Mouse (Mus musculus): ENCODE measurements around the gene Smim13. TPM values are rescaled to one million over a fixed set of nuclear protein-coding genes. Genes with fewer than 3 reads are reported as not detected.
"Not testable (repeated sequence)": the region's sequence is repeated elsewhere in the genome, so short reads cannot be mapped to it uniquely, and the experiment has no call there.

The Smim13 gene
- polyA plus RNA-seq, 1 experiment from 2014 or later, result 15.3 TPM

DNA sequence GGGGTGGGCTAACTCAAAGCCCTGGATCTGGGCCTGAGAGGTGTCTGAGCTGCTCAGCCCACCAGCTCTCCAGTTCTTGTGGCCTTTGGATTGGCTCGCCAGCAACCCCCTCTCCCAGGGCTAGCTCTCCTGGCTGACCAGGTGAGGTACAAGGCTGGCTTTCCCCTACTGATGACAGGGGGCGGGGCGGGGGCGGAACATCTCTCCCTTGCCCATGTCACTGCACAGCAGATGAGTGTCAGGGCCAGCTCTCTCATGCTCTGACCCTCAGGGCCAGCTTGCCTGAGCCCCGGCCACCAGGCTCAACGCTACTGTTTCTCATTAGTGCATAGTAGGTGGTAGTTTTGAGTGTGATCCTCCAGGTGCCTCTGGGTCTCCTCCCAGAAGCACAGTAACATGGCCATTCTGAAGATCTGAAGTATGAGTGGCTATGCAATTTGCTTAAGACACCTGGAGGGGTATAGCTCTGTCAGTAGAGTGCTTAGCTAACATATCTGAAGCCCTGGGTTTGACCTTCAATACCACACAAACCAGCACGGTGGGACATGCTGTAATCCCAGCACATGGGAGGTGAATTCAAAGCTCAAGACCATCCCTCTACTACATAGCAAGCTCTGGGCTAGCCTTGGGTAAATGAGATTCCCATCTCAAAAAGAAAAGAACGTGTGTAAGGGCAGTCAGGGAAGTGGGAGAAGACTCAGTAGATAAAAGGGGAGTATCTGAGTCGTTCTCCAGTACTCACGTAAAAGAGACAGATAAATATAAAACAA is 11.4 kb upstream of the Smim13 start:
- Histone ChIP-seq H3K9me3 (no peaks in the 10 kb centered on the region), H3K9ac (replicated peaks) (no peak overlapping the region), H3K27ac (no peak overlapping the region), H3K36me3 (no peaks in the 10 kb centered on the region), H3K27me3 (no peaks in the 10 kb centered on the region), H3K4me3 (replicated peaks) (no peak overlapping the region), H3K4me1 (replicated peaks) (no peaks in the 10 kb centered on the region), H3K4me2 (no peak overlapping the region)
- no peak for ATAC-seq (ENCODE audit: insufficient number of reproducible peaks, insufficient read depth, low FRiP score, low TSS enrichment, low read depth)
- 70% methylated on average over 10 of the region's 10 CpGs for WGBS

- WGBS, result 17% methylated on average over 5 of the region's 5 CpGs
- Histone ChIP-seq H3K27ac (no peak overlapping the region), H3K27me3 (no peaks in the 10 kb centered on the region), H3K36me3 (no peaks in the 10 kb centered on the region), H3K9me3 (no peaks in the 10 kb centered on the region), H3K4me3 (replicated peaks) (no peak overlapping the region), H3K9ac (replicated peaks) (no peak overlapping the region), H3K4me1 (replicated peaks) (no peaks in the 10 kb centered on the region), H3K4me2 (no peak overlapping the region)
- ATAC-seq (ENCODE audit: insufficient number of reproducible peaks, insufficient read depth, low FRiP score, low TSS enrichment, low read depth), result no peak
These were observed 10.9 kb upstream of the Smim13 start for GRCm38 (mm10) chr13:41238805-41239130.

GRCm38 (mm10) chr13:41241557-41241956 is 8.1 kb upstream of the Smim13 start:
- no peak overlapping the region for H3K4me2 ChIP-seq
- WGBS, result 65% methylated on average over 2 of the region's 2 CpGs
- no peaks in the 10 kb centered on the region for H3K36me3 ChIP-seq
- H3K4me1 ChIP-seq (replicated peaks), result no peaks in the 10 kb centered on the region
- no peak overlapping the region for H3K9ac ChIP-seq (replicated peaks)
- no peak overlapping the region for H3K4me3 ChIP-seq (replicated peaks)
- no peak overlapping the region for H3K27ac ChIP-seq
- no peaks in the 10 kb centered on the region for H3K9me3 ChIP-seq
- ATAC-seq (ENCODE audit: insufficient number of reproducible peaks, insufficient read depth, low FRiP score, low TSS enrichment, low read depth), result no peak
- H3K27me3 ChIP-seq, result no peaks in the 10 kb centered on the region

DNA sequence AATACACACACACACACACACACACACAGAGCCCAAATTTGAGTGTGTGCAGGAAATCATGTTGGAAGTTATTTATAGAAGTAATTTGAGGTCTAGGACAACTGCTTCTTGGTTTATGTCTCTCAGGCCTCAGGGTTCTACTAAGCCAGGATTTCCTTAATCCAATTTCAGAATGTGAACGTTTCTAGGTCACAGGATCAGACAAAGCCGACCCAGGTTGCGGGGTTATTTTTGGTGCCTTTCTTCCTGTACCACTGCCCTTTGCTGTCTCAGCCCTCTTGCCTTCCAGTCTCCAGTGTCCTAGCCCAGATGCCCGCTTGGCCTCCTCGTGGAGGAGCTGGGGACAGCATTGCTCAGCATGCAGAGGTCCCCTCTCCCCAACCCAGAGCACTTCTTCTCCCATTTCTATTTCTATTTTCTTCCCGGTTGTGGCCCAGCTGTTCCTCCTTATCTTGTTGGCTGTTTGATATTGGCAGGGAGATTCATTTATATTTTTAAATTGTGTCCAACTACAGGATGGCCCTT is 5.3 kb upstream of the Smim13 start:
- no peaks in the 10 kb centered on the region for H3K36me3 ChIP-seq
- no peaks in the 10 kb centered on the region for H3K9me3 ChIP-seq
- WGBS, result 61% methylated on average over 6 of the region's 6 CpGs
- no peak overlapping the region for H3K4me3 ChIP-seq (replicated peaks)
- H3K27ac ChIP-seq, result no peak overlapping the region
- ATAC-seq (ENCODE audit: insufficient number of reproducible peaks, insufficient read depth, low FRiP score, low TSS enrichment, low read depth), result no peak
- H3K27me3 ChIP-seq, result no peaks in the 10 kb centered on the region
- no peaks in the 10 kb centered on the region for H3K4me1 ChIP-seq (replicated peaks)
- H3K9ac ChIP-seq (replicated peaks), result no peak overlapping the region
- no peak overlapping the region for H3K4me2 ChIP-seq

- WGBS, result 42% methylated on average over 12 of the region's 12 CpGs
- H3K9me3 ChIP-seq, result no peaks in the 10 kb centered on the region
- H3K27ac ChIP-seq, result peak overlapping the region; percentile 51
- H3K4me1 ChIP-seq (replicated peaks), result 0 out of 2 replicates have a peak, but pooled peaks cover 6% of the 10 kb centered on the region
- peak overlapping the region; percentile 79 for H3K4me3 ChIP-seq (replicated peaks)
- H3K4me2 ChIP-seq, result peak overlapping the region; percentile 71
- peak overlapping the region; percentile 83 for H3K9ac ChIP-seq (replicated peaks)
- no peaks in the 10 kb centered on the region; the same call in 1 of the 2 replicates for H3K36me3 ChIP-seq
- H3K27me3 ChIP-seq, result no peaks in the 10 kb centered on the region
- no peak; the same call in 1 of the 2 replicates for ATAC-seq (ENCODE audit: insufficient number of reproducible peaks, insufficient read depth, low FRiP score, low TSS enrichment, low read depth)
These were observed 708 bp upstream of the Smim13 start for GRCm38 (mm10) chr13:41248751-41249520.

GRCm38 (mm10) chr13:41250318-41250981 is 806 bp downstream of the Smim13 start:
- WGBS, result 1% methylated on average over 27 of the region's 27 CpGs
- 0 out of 2 replicates have a peak, but pooled peaks cover 6% of the 10 kb centered on the region for H3K4me1 ChIP-seq (replicated peaks)
- peak overlapping the region; percentile 83 for H3K9ac ChIP-seq (replicated peaks)
- H3K36me3 ChIP-seq, result no peaks in the 10 kb centered on the region; the same call in 1 of the 2 replicates
- no peaks in the 10 kb centered on the region for H3K9me3 ChIP-seq
- peak overlapping the region; percentile 71 for H3K4me2 ChIP-seq
- no peak for ATAC-seq (ENCODE audit: insufficient number of reproducible peaks, insufficient read depth, low FRiP score, low TSS enrichment, low read depth)
- peak overlapping the region; percentile 79 for H3K4me3 ChIP-seq (replicated peaks)
- H3K27ac ChIP-seq, result peak overlapping the region; percentile 91; the same call in 1 of the 2 replicates
- no peaks in the 10 kb centered on the region for H3K27me3 ChIP-seq

- not testable (repeated sequence) for ATAC-seq (ENCODE audit: insufficient number of reproducible peaks, insufficient read depth, low FRiP score, low TSS enrichment, low read depth); H3K27me3 ChIP-seq; H3K36me3 ChIP-seq; H3K27ac ChIP-seq; H3K9me3 ChIP-seq; H3K4me1 ChIP-seq (replicated peaks); H3K9ac ChIP-seq (replicated peaks)
- WGBS, result 93% methylated on average over 5 of the region's 5 CpGs
- 0 out of 2 replicates have a peak overlapping the region, but pooled peaks have one; percentile 79 for H3K4me3 ChIP-seq (replicated peaks)
- peak overlapping the region; percentile 71; the same call in 1 of the 2 replicates for H3K4me2 ChIP-seq
These were observed 1.6 kb downstream of the Smim13 start for GRCm38 (mm10) chr13:41251232-41251631.

GRCm38 (mm10) chr13:41251667-41252066 is 2.0 kb downstream of the Smim13 start:
- 77% methylated on average over 5 of the region's 5 CpGs for WGBS
- Histone ChIP-seq H3K9ac (replicated peaks) (no peak overlapping the region), H3K27ac (no peak overlapping the region), H3K9me3 (no peaks in the 10 kb centered on the region), H3K4me2 (no peak overlapping the region), H3K36me3 (no peaks in the 10 kb centered on the region; the same call in 1 of the 2 replicates), H3K4me1 (replicated peaks) (0 out of 2 replicates have a peak, but pooled peaks cover 6% of the 10 kb centered on the region), H3K4me3 (replicated peaks) (no peak overlapping the region), H3K27me3 (no peaks in the 10 kb centered on the region)
- no peak for ATAC-seq (ENCODE audit: insufficient number of reproducible peaks, insufficient read depth, low FRiP score, low TSS enrichment, low read depth)

GRCm38 (mm10) chr13:41252141-41252540 is 2.5 kb downstream of the Smim13 start:
- H3K4me2 ChIP-seq, result no peak overlapping the region
- 0 out of 2 replicates have a peak, but pooled peaks cover 6% of the 10 kb centered on the region for H3K4me1 ChIP-seq (replicated peaks)
- no peaks in the 10 kb centered on the region; the same call in 1 of the 2 replicates for H3K36me3 ChIP-seq
- H3K9ac ChIP-seq (replicated peaks), result no peak overlapping the region
- H3K9me3 ChIP-seq, result no peaks in the 10 kb centered on the region
- WGBS, result 83% methylated on average over 6 of the region's 6 CpGs
- H3K27me3 ChIP-seq, result no peaks in the 10 kb centered on the region
- no peak overlapping the region for H3K27ac ChIP-seq
- no peak for ATAC-seq (ENCODE audit: insufficient number of reproducible peaks, insufficient read depth, low FRiP score, low TSS enrichment, low read depth)
- H3K4me3 ChIP-seq (replicated peaks), result no peak overlapping the region

DNA sequence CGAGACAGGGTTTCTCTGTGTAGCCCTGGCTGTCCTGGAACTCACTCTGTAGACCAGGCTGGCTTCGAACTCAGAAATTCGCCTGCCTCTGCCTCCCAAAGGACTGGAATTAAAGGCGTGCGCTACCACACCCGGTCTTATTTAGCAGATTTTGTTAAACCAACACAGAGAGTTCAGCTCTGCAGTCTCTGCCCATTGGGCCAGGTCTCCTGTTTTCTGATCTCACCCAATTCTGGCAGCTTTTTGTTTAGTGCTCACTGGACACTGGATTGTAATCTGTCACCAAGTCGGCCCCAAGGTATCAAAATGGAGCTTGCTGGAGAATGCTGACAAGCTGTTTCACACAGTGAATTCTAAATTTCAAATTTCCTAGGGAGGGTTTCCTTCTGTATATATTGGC is 3.1 kb downstream of the Smim13 start:
- no peak overlapping the region for H3K9ac ChIP-seq (replicated peaks)
- no peak overlapping the region for H3K4me2 ChIP-seq
- H3K4me1 ChIP-seq (replicated peaks), result 0 out of 2 replicates have a peak, but pooled peaks cover 6% of the 10 kb centered on the region
- no peaks in the 10 kb centered on the region for H3K27me3 ChIP-seq
- H3K4me3 ChIP-seq (replicated peaks), result no peak overlapping the region
- ATAC-seq (ENCODE audit: insufficient number of reproducible peaks, insufficient read depth, low FRiP score, low TSS enrichment, low read depth), result no peak
- H3K9me3 ChIP-seq, result no peaks in the 10 kb centered on the region
- H3K27ac ChIP-seq, result no peak overlapping the region
- WGBS, result 94% methylated on average over 7 of the region's 7 CpGs
- no peaks in the 10 kb centered on the region; the same call in 1 of the 2 replicates for H3K36me3 ChIP-seq

GRCm38 (mm10) chr13:41256126-41256525 is 6.5 kb downstream of the Smim13 start:
- 91% methylated on average over 5 of the region's 5 CpGs for WGBS
- Histone ChIP-seq H3K9me3 (no peaks in the 10 kb centered on the region), H3K36me3 (no peaks in the 10 kb centered on the region; the same call in 1 of the 2 replicates), H3K27me3 (no peaks in the 10 kb centered on the region), H3K4me3 (replicated peaks) (no peak overlapping the region), H3K9ac (replicated peaks) (no peak overlapping the region), H3K4me2 (no peak overlapping the region), H3K27ac (no peak overlapping the region), H3K4me1 (replicated peaks) (0 out of 2 replicates have a peak, but pooled peaks cover 2% of the 10 kb centered on the region)
- ATAC-seq (ENCODE audit: insufficient number of reproducible peaks, insufficient read depth, low FRiP score, low TSS enrichment, low read depth), result no peak

Data from limb, embryonic 12.5 days (tissue).